Mouse (Mus musculus) olfactory bulb, adult 2 months (tissue): Measurements from ENCODE around the gene Plaur.
"Not testable (repeated sequence)": the region's sequence is repeated elsewhere in the genome, so short reads cannot be mapped to it uniquely, and the experiment has no call there.

Source experiments
- CTCF ChIP-seq: fragments of 200-500 bp; IDR thresholded peaks from 2 replicates; pipeline ENCODE4 v1.5.1; 2012; ENCODE audit warnings: low read depth, mild to moderate bottlenecking, low read length, moderate library complexity; ENCODE audit not compliant: insufficient read depth
- POLR2A ChIP-seq: fragments of 200-500 bp; IDR thresholded peaks from 2 replicates; pipeline ENCODE4 v1.6.1; 2012; ENCODE audit warnings: mild to moderate bottlenecking, low read depth, low read length, moderate library complexity; ENCODE audit not compliant: insufficient read depth

DNA sequence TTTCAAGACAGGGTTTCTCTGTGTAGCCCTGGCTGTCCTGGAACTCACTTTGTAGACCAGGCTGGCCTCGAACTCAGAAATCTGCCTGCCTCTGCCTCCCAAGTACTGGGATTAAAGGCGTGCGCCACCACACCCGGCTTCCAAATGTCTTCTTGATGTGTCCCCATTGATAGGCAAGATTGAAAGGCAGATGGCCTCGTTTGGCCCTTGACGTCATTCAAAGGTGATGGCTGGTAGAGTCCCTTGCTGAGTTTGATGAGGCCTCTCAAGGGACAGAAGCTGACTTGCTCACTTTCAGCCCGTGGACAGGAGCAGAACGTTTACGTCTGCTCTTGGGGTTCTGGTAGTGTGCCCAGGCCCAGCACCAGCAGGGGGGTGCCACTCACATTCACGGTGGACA, 57.8 kb downstream of the Plaur start:
- TF ChIP-seq CTCF, POLR2A: not testable (repeated sequence)
